Mouse (Mus musculus): ENCODE measurements around the gene Pgp.

Gene Pgp

GRCm38 (mm10) chr17:24469910-24470602 lies at the start of gene Pgp, which contains the start of gene E4f1:
Gene Pgp, plus strand, starts transcription at chr17:24470392.
Gene E4f1, minus strand, starts transcription at chr17:24470313.
- peak; percentile 49; the same call in 1 of the 2 replicates for TF ChIP-seq GATA4 (IDR thresholded peaks at IDR 0.05; ENCODE audit: insufficient replicate concordance, low read length)

- no peak for TF ChIP-seq GATA4 (IDR thresholded peaks at IDR 0.05; ENCODE audit: insufficient replicate concordance, low read length)
These were observed 47.1 kb upstream of the Pgp start for GRCm38 (mm10) chr17:24423114-24423513.

DNA sequence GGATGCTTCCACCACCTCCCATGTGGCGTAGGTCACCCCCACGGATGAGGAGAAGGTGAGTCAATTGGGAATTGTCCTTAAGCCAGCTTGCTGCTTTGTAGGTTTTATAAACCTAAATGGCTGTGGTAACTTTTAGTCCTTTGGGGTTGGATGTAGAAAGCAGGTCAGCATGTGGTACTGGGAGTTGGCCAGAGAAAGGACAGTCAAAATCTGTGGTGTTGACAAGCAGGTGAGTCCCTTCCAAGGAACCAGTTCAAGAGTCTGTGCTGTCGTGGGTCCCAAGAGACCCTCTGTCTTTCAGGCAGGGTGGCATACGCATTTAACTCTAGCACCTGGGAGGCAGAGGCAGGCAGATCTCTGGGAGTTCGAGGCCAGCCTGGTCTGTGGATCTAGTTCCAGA lies 45.7 kb upstream of the Pgp start:
- no peak for TF ChIP-seq GATA4 (IDR thresholded peaks at IDR 0.05; ENCODE audit: insufficient replicate concordance, low read length)

DNA sequence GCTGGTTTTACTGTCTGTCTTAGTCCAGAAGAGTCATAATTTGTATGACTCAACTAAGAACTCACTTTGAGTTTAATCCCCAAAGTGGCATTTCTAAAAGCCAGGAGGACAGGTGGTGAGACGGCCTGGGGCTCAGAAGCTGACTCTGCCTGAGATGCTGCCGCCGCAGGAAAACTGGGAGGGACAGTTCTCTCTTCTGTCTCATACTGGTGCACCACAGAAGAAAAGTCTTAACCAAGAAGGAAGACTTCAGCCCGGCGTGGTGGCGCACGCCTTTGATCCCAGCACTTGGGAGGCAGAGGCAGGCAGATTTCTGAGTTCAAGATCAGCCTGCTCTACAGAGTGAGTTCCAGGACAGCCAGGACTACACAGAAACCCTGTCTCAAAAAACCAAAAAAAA lies 44.3 kb upstream of the Pgp start:
- no peak for TF ChIP-seq GATA4 (IDR thresholded peaks at IDR 0.05; ENCODE audit: insufficient replicate concordance, low read length)

GRCm38 (mm10) chr17:24426471-24427169 lies 43.6 kb upstream of the Pgp start, which contains the start of gene Eci1:
Gene Eci1, plus strand, starts transcription at chr17:24426641.
- TF ChIP-seq GATA4 (IDR thresholded peaks at IDR 0.05; ENCODE audit: insufficient replicate concordance, low read length): peak; percentile 18; the same call in 1 of the 2 replicates

DNA sequence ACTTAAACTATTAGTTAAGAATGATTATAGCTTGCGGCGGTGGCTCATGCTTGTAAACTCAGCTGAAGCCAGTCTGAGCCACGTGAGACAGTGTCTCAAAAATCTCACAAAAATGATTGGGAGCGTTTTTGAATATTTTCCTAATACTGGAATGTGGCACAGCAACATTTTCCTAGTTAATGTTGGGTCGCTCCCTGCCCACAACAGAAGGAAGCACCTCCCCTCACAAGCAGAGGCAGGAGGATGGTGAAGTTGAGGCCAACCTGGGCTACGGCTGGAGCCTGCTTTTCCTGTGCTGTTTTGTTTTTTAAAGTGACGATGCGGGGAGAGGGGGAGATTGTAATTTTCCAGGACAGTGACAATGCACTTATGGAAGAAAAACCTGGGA lies 43.0 kb upstream of the Pgp start:
- TF ChIP-seq GATA4 (IDR thresholded peaks at IDR 0.05; ENCODE audit: insufficient replicate concordance, low read length): no peak

DNA sequence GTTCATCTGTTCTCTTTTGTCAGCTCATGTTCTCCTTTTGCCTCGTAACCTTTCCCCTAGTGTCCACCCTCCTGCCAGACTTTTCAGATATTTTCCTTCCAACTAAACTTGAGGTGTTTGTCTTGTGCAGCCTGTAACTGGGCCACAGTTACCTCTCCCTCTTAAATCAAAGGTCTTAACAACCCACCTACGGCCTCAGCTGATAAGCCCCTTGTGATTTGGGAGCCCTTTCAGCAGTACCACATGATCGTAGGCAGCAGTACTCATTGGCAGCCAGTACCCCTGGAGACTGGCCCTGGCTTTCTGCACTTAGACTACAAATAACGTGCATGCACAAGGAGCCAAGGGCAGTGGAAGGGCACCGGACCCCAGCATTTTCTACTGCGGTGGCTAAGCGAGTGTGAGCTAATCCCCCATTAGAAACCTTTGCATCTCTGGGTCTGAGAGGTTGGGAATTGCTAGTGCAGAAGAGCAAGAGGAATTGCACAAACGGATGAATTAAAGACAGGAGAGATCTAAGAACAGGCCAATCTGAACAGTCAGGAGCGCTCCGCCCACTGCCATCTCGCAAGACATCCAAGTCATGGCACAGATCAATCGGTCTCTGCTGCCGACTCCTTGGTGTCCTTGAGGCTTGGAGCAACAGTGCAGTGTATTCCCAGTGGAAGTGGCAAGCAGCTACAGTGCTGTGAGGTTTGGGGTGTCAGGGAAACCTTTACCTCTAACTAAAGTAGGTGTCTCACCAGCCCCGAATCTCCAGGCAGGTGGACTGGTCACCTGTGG lies 40.8 kb upstream of the Pgp start:
- TF ChIP-seq GATA4 (IDR thresholded peaks at IDR 0.05; ENCODE audit: insufficient replicate concordance, low read length): no peak; the same call in 1 of the 2 replicates

DNA sequence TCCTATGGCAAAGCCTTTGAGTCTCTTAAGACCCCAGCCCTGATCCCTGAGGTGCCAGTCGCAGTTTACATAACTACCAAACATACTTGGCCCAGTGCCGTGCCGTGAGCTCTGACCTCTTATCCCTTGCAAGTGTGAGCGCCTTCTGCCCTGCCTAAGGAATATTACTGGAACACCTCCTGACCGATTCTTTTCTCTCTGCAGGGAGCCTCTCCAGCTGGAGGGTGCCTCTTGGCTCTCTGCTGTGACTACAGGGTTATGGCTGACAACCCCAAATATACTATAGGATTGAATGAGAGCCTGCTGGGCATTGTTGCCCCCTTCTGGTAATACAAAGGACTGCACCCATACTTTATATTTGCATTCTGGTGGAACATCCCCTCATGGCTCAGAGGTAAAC lies 33.2 kb upstream of the Pgp start:
- no peak for TF ChIP-seq GATA4 (IDR thresholded peaks at IDR 0.05; ENCODE audit: insufficient replicate concordance, low read length)

- TF ChIP-seq GATA4 (IDR thresholded peaks at IDR 0.05; ENCODE audit: insufficient replicate concordance, low read length): no peak
These were observed 29.8 kb upstream of the Pgp start for GRCm38 (mm10) chr17:24440377-24440776.

DNA sequence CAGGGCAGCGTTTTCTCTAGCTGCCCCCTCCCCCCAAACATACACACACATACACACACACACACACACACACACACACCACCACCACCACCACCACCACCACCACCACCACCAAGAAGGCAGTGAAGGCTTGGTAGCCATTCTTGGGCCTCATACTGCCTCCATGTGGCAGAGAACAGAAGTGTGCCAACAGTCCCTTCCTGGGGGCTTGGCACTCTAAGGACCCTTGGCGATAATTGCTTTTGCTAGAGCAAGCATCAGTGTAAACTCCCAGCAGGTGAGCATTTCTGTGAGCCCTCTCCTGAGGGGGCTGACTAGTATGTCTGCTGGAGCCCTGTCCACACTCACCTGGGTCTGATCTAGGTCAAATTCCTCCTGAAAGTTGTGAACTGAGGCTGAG lies 29.0 kb upstream of the Pgp start:
- no peak for TF ChIP-seq GATA4 (IDR thresholded peaks at IDR 0.05; ENCODE audit: insufficient replicate concordance, low read length)

GRCm38 (mm10) chr17:24442107-24442506 lies 28.1 kb upstream of the Pgp start:
- no peak for TF ChIP-seq GATA4 (IDR thresholded peaks at IDR 0.05; ENCODE audit: insufficient replicate concordance, low read length)

- TF ChIP-seq GATA4 (IDR thresholded peaks at IDR 0.05; ENCODE audit: insufficient replicate concordance, low read length): no peak
These were observed 27.5 kb upstream of the Pgp start, which contains the start of gene Dnase1l2 for GRCm38 (mm10) chr17:24442632-24443155. Gene Dnase1l2, minus strand, starts transcription at chr17:24443105.

GRCm38 (mm10) chr17:24443409-24443808 lies 26.8 kb upstream of the Pgp start:
- no peak for TF ChIP-seq GATA4 (IDR thresholded peaks at IDR 0.05; ENCODE audit: insufficient replicate concordance, low read length)

DNA sequence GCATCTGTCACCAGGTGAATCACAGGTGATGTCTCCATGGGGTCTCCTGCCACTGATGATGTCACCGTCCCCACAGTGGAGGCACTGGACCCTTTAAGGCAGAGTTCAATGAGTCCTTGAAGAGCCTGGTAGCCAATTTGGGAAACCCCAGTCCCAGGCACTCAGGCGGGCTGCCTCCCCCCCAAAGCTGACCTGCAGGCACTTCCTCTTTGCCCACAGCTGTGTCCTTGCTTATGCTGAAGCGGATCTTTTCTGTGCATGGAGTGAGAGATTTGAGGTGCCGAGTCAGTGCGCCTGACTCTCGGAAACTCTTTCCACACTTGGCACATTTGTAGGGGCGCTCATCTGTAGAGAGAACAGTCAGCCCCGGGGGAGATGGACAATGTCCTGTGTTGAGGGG lies 23.6 kb upstream of the Pgp start:
- TF ChIP-seq GATA4 (IDR thresholded peaks at IDR 0.05; ENCODE audit: insufficient replicate concordance, low read length): no peak

DNA sequence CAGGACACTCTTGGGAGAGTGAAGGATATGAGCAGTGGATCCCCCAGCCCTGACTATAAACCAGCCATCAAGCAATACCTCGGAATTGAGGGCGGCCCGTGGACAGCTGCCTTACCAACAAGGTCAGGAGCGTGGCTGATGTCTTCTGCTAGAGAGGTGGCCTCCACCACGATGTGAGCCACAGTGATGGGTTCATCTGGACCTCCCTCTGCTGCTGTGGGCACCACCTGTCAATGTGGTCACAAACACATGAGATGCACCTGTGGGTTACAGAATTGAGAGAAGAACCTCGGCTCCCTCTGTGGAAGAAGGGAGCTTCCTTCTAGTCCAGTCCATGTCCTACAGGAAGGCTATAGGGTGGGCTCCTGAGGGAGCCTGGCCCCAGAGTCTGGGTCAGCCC lies 20.7 kb upstream of the Pgp start:
- no peak for TF ChIP-seq GATA4 (IDR thresholded peaks at IDR 0.05; ENCODE audit: insufficient replicate concordance, low read length)
